Mouse (Mus musculus) heart, embryonic 14.5 days (tissue): ENCODE results near the gene Mrm2. TPM values are rescaled to one million over a fixed set of nuclear protein-coding genes. Genes with fewer than 3 reads are reported as not detected.

Experiments used
- ATAC-seq: fragments of 200-750 bp; cut with Nextera tagmentation; 2 replicates; pipeline ENCODE4 v1.8.0; 2017; ENCODE audit warnings: low read depth, moderate TSS enrichment; ENCODE audit not compliant: insufficient number of reproducible peaks, insufficient read depth, low FRiP score
- H3K27ac ChIP-seq, 2 experiments: fragments of 200-500 bp in 1 of 2; fragments of 300-500 bp in 1 of 2; sonication (generic) in 1 of 2; replicated peaks in 1 of 2; 2 replicates each; pipeline ENCODE4 v1.5.1; 2012 to 2014; ENCODE audit warnings: low read depth in 2 of 2, low read length in 2 of 2, control low read depth in 1 of 2, mild to moderate bottlenecking in 1 of 2, mixed read lengths in 1 of 2; ENCODE audit not compliant: control insufficient read depth in 1 of 2, insufficient read depth in 1 of 2
- H3K27me3 ChIP-seq: fragments of 300-500 bp; sonication (generic); 2 replicates; pipeline ENCODE4 v1.6.1; 2014; ENCODE audit warnings: mild to moderate bottlenecking, low read length, control low read depth; ENCODE audit not compliant: control insufficient read depth, insufficient read depth
- H3K36me3 ChIP-seq: fragments of 300-500 bp; sonication (generic); 2 replicates; pipeline ENCODE4 v1.6.1; 2014; ENCODE audit warnings: mild to moderate bottlenecking, control low read depth, low read length, mixed read lengths; ENCODE audit not compliant: control insufficient read depth, insufficient read depth
- H3K4me1 ChIP-seq, 2 experiments: fragments of 200-500 bp in 1 of 2; fragments of 300-500 bp in 1 of 2; sonication (generic) in 1 of 2; 2 replicates each; pipeline ENCODE4 v1.6.1; 2012 to 2014; ENCODE audit warnings: low read length in 2 of 2, control low read depth in 1 of 2, mixed read lengths in 1 of 2; ENCODE audit not compliant: control insufficient read depth in 2 of 2, insufficient read depth in 2 of 2
- H3K4me2 ChIP-seq: fragments of 300-500 bp; sonication (generic); 2 replicates; pipeline ENCODE4 v1.6.1; 2014; ENCODE audit warnings: mild to moderate bottlenecking, low read length
- H3K4me3 ChIP-seq, 2 experiments: fragments of 200-500 bp in 1 of 2; fragments of 300-500 bp in 1 of 2; sonication (generic) in 1 of 2; 2 replicates each; pipeline ENCODE4 v1.5.1; 2012 to 2014; ENCODE audit warnings: low read length in 2 of 2, mild to moderate bottlenecking in 2 of 2, control low read depth in 1 of 2, low read depth in 1 of 2, moderate library complexity in 1 of 2; ENCODE audit not compliant: control insufficient read depth in 1 of 2, insufficient read depth in 1 of 2
- H3K9ac ChIP-seq: fragments of 300-500 bp; sonication (generic); 2 replicates; pipeline ENCODE4 v1.6.1; 2014; ENCODE audit warnings: mild to moderate bottlenecking, low read length
- H3K9me3 ChIP-seq: fragments of 300-500 bp; sonication (generic); 2 replicates; pipeline ENCODE4 v1.6.1; 2016; ENCODE audit warnings: low read length, control low read depth; ENCODE audit not compliant: control insufficient read depth
- WGBS: fragments of 180-500 bp; shearing (Covaris S2); extraction: QIAGEN DNeasy Blood & Tissue Kit; methylation state at CpG from one replicate; pipeline ENCODE4 v1.1.7; 2014; 5-methylcytosine and 5-hydroxymethylcytosine counted together
- polyA plus RNA-seq: library from polyadenylated mRNA; unstranded; fragments of >200 nt; fragmentation: Nextera tagmentation; extraction: Ambion mirVana; gene quantifications from 2 replicates; pipeline ENCODE4 v1.2.1, GENCODE M21; 2014

The Mrm2 gene
- polyA plus RNA-seq, 1 experiment from 2014 or later, result 16.0 TPM

GRCm38 (mm10) chr5:140357466-140357865 is 25.8 kb upstream of the Mrm2 start:
- Histone ChIP-seq H3K27ac (no peak overlapping the region), H3K4me1 (no peaks in the 10 kb centered on the region), H3K4me2 (no peak overlapping the region), H3K9ac (no peak overlapping the region), H3K4me3 (no peak overlapping the region), H3K9me3 (0 out of 2 replicates have a peak, but pooled peaks cover 4% of the 10 kb centered on the region), H3K27me3 (no peaks in the 10 kb centered on the region), H3K36me3 (peaks cover 66% of the 10 kb centered on the region)
- WGBS, result 83% methylated on average over 3 of the region's 3 CpGs
- ATAC-seq, result no peak

GRCm38 (mm10) chr5:140355934-140356333 is 24.2 kb upstream of the Mrm2 start:
- H3K27me3 ChIP-seq, result no peaks in the 10 kb centered on the region
- 78% methylated on average over 11 of the region's 11 CpGs for WGBS
- H3K9me3 ChIP-seq, result 0 out of 2 replicates have a peak, but pooled peaks cover 4% of the 10 kb centered on the region
- no peak overlapping the region for H3K9ac ChIP-seq
- no peak overlapping the region for H3K4me2 ChIP-seq
- H3K4me3 ChIP-seq, result no peak overlapping the region
- H3K4me1 ChIP-seq, result no peaks in the 10 kb centered on the region
- no peak for ATAC-seq
- no peak overlapping the region for H3K27ac ChIP-seq
- peaks cover 80% of the 10 kb centered on the region for H3K36me3 ChIP-seq

- Histone ChIP-seq H3K4me3 (no peak overlapping the region), H3K9me3 (0 out of 2 replicates have a peak, but pooled peaks cover 4% of the 10 kb centered on the region), H3K9ac (no peak overlapping the region), H3K36me3 (peaks cover 68% of the 10 kb centered on the region), H3K27ac (no peak overlapping the region), H3K4me2 (no peak overlapping the region), H3K27me3 (no peaks in the 10 kb centered on the region), H3K4me1 (no peaks in the 10 kb centered on the region)
- 95% methylated on average over 6 of the region's 6 CpGs for WGBS
- ATAC-seq, result no peak
These were observed 20.7 kb upstream of the Mrm2 start for GRCm38 (mm10) chr5:140352352-140352751.

GRCm38 (mm10) chr5:140350731-140351497 is 19.2 kb upstream of the Mrm2 start:
- Histone ChIP-seq H3K4me2 (no peak overlapping the region), H3K9ac (no peak overlapping the region), H3K27me3 (no peaks in the 10 kb centered on the region), H3K4me1 (peaks cover 0 to 2% of the 10 kb centered on the region in 2 experiments; a peak in 1 of 4 replicates), H3K36me3 (peaks cover 62% of the 10 kb centered on the region), H3K4me3 (no peak overlapping the region), H3K27ac (no peak overlapping the region), H3K9me3 (0 out of 2 replicates have a peak, but pooled peaks cover 4% of the 10 kb centered on the region)
- no peak for ATAC-seq
- 93% methylated on average over 8 of the region's 8 CpGs for WGBS

GRCm38 (mm10) chr5:140349882-140350281 is 18.2 kb upstream of the Mrm2 start:
- Histone ChIP-seq H3K27ac (no peak overlapping the region), H3K36me3 (peaks cover 62% of the 10 kb centered on the region)
- 91% methylated on average over 9 of the region's 9 CpGs for WGBS

GRCm38 (mm10) chr5:140346050-140346449 is 14.4 kb upstream of the Mrm2 start:
- Histone ChIP-seq H3K4me1 (peaks cover 0 to 2% of the 10 kb centered on the region in 2 experiments; a peak in 1 of 4 replicates), H3K27me3 (no peaks in the 10 kb centered on the region), H3K9ac (no peak overlapping the region), H3K4me2 (no peak overlapping the region), H3K4me3 (no peak overlapping the region), H3K27ac (no peak overlapping the region), H3K9me3 (no peaks in the 10 kb centered on the region), H3K36me3 (peaks cover 45% of the 10 kb centered on the region)
- WGBS, result 64% methylated on average over 1 of the region's 1 CpGs
- no peak for ATAC-seq

More at GRCm38 (mm10) chr5:140349882-140350281, 18.2 kb upstream of the Mrm2 start:
- H3K4me3 ChIP-seq, result no peak overlapping the region
- 0 out of 2 replicates have a peak, but pooled peaks cover 4% of the 10 kb centered on the region for H3K9me3 ChIP-seq
- H3K4me2 ChIP-seq, result no peak overlapping the region
- no peak overlapping the region for H3K9ac ChIP-seq
- H3K27me3 ChIP-seq, result no peaks in the 10 kb centered on the region
- H3K4me1 ChIP-seq, result peaks cover 0 to 2% of the 10 kb centered on the region in 2 experiments; a peak in 1 of 4 replicates
- ATAC-seq, result no peak

- no peak overlapping the region for H3K27ac ChIP-seq
- ATAC-seq, result no peak
- peaks cover 53% of the 10 kb centered on the region for H3K36me3 ChIP-seq
- no peaks in the 10 kb centered on the region for H3K27me3 ChIP-seq
- peaks cover 0 to 2% of the 10 kb centered on the region in 2 experiments; a peak in 1 of 4 replicates for H3K4me1 ChIP-seq
- H3K9me3 ChIP-seq, result no peaks in the 10 kb centered on the region
- H3K4me2 ChIP-seq, result no peak overlapping the region
- no peak overlapping the region for H3K4me3 ChIP-seq
- WGBS, result 95% methylated on average over 4 of the region's 4 CpGs
- no peak overlapping the region for H3K9ac ChIP-seq
These were observed 13.5 kb upstream of the Mrm2 start for GRCm38 (mm10) chr5:140345244-140345643.
